Mouse (Mus musculus) lung, adult 2 months (tissue): ENCODE measurements around the gene Scnn1b.

Experiments
- CTCF ChIP-seq: fragments of 200-500 bp; IDR thresholded peaks from 2 replicates; pipeline ENCODE4 v1.5.1; 2011; ENCODE audit warnings: mild to moderate bottlenecking, low read length, control low read depth; ENCODE audit not compliant: insufficient read depth
- POLR2A ChIP-seq: fragments of 200-500 bp; IDR thresholded peaks from 2 replicates; pipeline ENCODE4 v1.6.1; 2011; ENCODE audit warnings: low read depth, mild to moderate bottlenecking, control low read depth, low read length, borderline replicate concordance; ENCODE audit errors: extremely low read depth

GRCm38 (mm10) chr7:121962571-121962959 is 97.7 kb downstream of the Scnn1b start:
- no peak for TF ChIP-seq CTCF
- TF ChIP-seq POLR2A = no peak
